Mouse (Mus musculus) gonadal fat pad, adult 2 months (tissue): Measurements from ENCODE around the gene Mitf. TPM values are rescaled to one million over a fixed set of nuclear protein-coding genes. Genes with fewer than 3 reads are reported as not detected.

Experiments
- DNase-seq: peaks from one replicate; pipeline ENCODE4 v3.0.0-alpha.2; 2012; ENCODE audit warnings: low read depth
- polyA plus RNA-seq: library from polyadenylated mRNA; depleted of rRNA; stranded (reverse); fragments of >200 nt; gene quantifications from 2 replicates; pipeline ENCODE4 v1.2.3, GENCODE M21; 2012

Mitf gene
- polyA plus RNA-seq, 1 experiment: 3.7 TPM

GRCm38 (mm10) chr6:97950033-97950881, 143.4 kb downstream of the Mitf start:
- no peak for DNase-seq

GRCm38 (mm10) chr6:97950882-97951245, 144.0 kb downstream of the Mitf start:
- DNase-seq: no peak

DNA sequence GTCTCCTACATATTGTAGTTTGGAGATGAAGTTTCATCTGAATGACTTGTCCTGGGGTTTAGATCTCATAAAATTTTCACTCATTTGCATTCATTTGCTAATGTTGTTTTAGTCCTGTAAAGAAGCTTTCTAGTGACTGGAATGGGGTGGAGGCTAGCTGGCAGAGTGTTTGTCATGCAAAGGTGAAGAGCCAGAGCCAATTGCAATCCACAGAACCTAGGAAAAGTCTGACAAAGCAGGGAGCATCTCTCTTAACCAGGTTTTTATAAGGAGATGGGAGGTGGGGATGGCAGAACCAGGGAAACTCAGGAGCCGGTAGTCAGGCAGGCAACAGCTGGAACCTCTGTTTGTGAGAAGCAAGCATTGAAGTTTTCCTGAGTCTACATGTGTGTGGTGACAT, 144.9 kb downstream of the Mitf start:
- no peak for DNase-seq

DNA sequence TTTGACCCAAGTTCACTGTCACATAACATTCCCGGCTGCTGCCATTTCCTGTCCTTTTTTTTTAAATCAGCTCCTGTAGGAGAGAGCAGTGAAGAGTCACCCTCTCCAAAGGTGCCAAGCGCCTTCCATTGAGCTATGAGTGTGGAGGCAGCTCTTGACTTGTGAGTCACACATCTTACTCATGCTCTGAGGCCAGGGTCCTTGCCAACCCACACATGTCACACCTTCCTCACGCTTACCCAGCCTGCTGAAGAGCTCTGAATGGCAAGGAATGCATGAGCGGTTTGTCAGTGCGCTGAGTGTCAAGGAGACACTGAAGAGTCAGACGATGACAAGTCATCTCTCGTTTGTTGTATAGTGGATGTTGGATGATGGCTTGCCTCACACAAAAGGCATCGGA, 146.0 kb downstream of the Mitf start:
- DNase-seq: no peak

DNA sequence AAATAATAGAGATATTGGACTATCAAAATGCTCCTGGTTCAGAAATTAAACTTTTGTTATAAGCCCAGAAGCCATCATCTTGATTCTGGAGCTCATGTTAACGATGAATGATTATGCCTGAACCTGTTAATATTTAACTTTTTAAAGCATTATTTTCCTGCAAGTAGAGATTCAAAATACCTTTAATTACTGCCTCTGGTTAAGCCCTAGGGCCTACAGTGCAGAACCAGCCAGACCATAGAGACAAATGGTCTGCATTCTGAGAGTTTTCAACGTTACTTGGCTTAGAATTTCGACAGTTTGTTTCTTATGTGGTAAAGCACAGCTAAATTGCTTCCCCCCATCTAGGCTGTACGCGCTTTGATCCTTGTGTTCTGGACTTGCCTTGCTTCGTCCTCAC, 149.3 kb downstream of the Mitf start:
- no peak for DNase-seq

GRCm38 (mm10) chr6:97956636-97957035, 149.8 kb downstream of the Mitf start:
- no peak for DNase-seq

- DNase-seq: no peak
These were observed 151.4 kb downstream of the Mitf start for GRCm38 (mm10) chr6:97958276-97958675.

GRCm38 (mm10) chr6:97961776-97962175, 154.9 kb downstream of the Mitf start:
- DNase-seq: no peak

- DNase-seq: no peak
These were observed 155.5 kb downstream of the Mitf start for GRCm38 (mm10) chr6:97962311-97962710.

GRCm38 (mm10) chr6:97964750-97965149, 157.9 kb downstream of the Mitf start:
- DNase-seq: no peak

GRCm38 (mm10) chr6:97981668-97982067, 174.8 kb downstream of the Mitf start:
- DNase-seq: no peak

DNA sequence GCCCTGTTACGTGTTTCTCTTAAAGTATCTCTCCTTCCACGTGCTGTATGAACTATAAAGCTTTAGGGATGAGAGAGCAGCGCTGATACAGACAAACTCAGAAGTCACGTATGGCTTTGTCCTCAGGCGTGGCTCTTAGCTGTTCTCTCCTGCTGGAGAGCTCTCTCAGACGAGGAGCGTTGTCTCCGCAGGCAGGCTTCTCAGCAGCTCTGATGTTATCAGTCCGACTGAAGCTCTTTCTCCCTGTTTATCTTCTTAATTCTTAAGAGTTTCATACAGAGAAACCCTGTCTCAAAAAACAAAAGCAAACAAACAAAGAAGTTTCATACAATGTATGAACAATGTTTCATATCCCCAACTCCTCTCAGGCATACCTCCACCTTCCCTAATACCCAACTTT, 178.8 kb downstream of the Mitf start:
- no peak for DNase-seq

GRCm38 (mm10) chr6:97986417-97986816, 179.6 kb downstream of the Mitf start:
- no peak for DNase-seq

DNA sequence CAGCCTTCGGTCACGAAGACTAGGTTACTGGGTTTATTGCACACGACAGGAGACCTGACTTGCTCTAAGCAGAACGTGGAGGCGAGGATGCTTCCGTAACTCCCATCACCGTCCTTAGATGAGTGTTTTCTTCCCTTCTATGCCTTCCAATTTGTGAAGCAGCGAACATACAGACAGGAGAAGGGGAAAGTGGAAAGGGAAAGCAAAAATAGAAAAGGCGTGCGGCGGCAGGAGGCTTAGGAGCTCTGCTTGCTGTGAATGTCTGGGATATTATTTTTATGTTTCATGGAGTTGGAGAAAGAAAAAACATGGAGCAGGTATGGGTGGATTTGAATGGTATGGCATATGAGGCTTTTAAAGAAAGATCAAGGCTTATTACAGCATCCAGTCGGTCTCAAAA, 186.7 kb downstream of the Mitf start:
- DNase-seq: no peak

DNA sequence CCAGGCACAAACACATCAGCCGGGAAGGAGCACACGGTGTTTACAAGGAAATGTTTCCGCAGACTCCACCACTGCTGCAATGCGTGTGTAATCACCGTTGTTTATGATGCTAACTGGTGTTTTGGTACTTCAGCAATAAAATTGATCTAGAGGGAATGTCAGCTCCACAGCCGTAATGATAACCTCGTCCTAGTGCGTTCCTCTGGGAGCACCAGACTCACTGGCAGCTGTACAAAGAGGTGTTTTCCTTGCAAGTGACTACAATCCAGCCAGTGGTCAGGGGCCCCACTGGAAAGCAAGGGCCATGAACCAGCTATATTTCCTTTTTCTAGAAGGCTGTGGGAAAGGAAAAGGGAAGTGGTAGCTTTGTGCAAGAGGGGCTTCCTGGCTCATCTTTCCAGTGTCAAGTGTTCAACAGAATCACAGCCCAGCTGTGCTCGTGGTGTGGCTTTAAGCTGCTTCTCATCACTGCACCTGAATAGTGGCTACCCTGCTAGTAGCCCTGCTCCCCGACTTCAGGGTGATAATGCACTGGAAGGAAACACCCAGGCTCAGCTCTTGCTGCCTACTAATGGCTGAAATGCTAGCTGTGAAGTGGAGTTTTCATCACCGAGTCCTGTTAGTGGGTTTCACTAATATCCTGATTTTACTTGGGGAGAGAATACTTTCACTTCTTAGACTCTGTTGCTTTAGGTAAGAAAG, 188.9 kb downstream of the Mitf start:
- DNase-seq: no peak

GRCm38 (mm10) chr6:98001551-98001950, 194.7 kb downstream of the Mitf start:
- no peak for DNase-seq

GRCm38 (mm10) chr6:98003114-98003513, 196.3 kb downstream of the Mitf start:
- peak; percentile 5 for DNase-seq

- DNase-seq: no peak
These were observed 198.7 kb downstream of the Mitf start for GRCm38 (mm10) chr6:98005566-98005965.

GRCm38 (mm10) chr6:98015066-98015465, 208.2 kb downstream of the Mitf start:
- no peak for DNase-seq

- DNase-seq: no peak
These were observed 209.0 kb downstream of the Mitf start for GRCm38 (mm10) chr6:98015819-98016218.

- DNase-seq: no peak
These were observed 217.0 kb downstream of the Mitf start for GRCm38 (mm10) chr6:98023876-98024275.

DNA sequence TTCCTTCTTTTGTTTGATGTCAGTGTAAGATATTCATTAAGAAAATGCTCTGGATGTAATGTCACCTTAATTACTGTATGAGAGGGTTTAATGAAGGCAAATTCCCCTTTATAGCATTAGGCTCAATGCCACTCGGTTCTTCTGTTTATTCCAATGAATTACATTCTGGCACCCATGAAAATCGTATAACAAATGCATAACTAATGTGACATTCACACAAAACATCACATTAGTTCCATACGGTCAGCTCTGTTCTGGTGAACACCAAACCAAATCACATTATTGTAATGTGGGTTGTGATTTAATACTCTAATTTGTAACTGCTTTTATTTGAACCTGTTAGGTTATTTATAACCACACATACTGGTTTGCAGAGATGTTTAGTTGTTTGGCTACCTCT, 231.7 kb downstream of the Mitf start:
- no peak for DNase-seq

- DNase-seq: no peak
These were observed 234.9 kb downstream of the Mitf start for GRCm38 (mm10) chr6:98041795-98042194.
